Mouse (Mus musculus) thymus, adult 2 months (tissue): Measurements from ENCODE around the gene Efcab10. TPM values are rescaled to one million over a fixed set of nuclear protein-coding genes. Genes with fewer than 3 reads are reported as not detected.
A peak's percentile ranks its signal among the peaks of the same experiment; 100 is the strongest.

Experiments used
- DNase-seq: peaks from one replicate; pipeline ENCODE4 v3.0.0; 2021
- H3K27ac ChIP-seq: fragments of 200-500 bp; 2 replicates; pipeline ENCODE4 v1.5.1; 2012; ENCODE audit warnings: low read length, control low read depth; ENCODE audit not compliant: control insufficient read depth, insufficient read depth
- H3K27me3 ChIP-seq: fragments of 200-500 bp; 2 replicates; pipeline ENCODE4 v1.6.1; 2012; ENCODE audit warnings: mild to moderate bottlenecking, low read length, moderate library complexity, mixed read lengths; ENCODE audit not compliant: control insufficient read depth, insufficient read depth
- H3K36me3 ChIP-seq: fragments of 200-500 bp; 2 replicates; pipeline ENCODE4 v1.6.1; 2012; ENCODE audit warnings: mild to moderate bottlenecking, low read length, moderate library complexity; ENCODE audit not compliant: control insufficient read depth, insufficient read depth
- H3K4me1 ChIP-seq: fragments of 200-500 bp; replicated peaks from 2 replicates; pipeline ENCODE4 v1.6.1; 2012; ENCODE audit warnings: low read length; ENCODE audit not compliant: control insufficient read depth, insufficient read depth
- H3K4me3 ChIP-seq: fragments of 200-500 bp; 2 replicates; pipeline ENCODE4 v1.5.1; 2012; ENCODE audit warnings: mild to moderate bottlenecking, low read length, control low read depth, moderate library complexity; ENCODE audit not compliant: control insufficient read depth, insufficient read depth
- CTCF ChIP-seq: fragments of 200-500 bp; IDR thresholded peaks from 2 replicates; pipeline ENCODE4 v1.5.1; 2012; ENCODE audit warnings: mild to moderate bottlenecking, control low read depth, low read length, moderate library complexity, borderline replicate concordance; ENCODE audit not compliant: control insufficient read depth, poor library complexity, insufficient read depth; ENCODE audit errors: extremely low read depth
- POLR2A ChIP-seq: fragments of 200-500 bp; IDR thresholded peaks from 2 replicates; pipeline ENCODE4 v1.6.1; 2012; ENCODE audit warnings: mild to moderate bottlenecking, low read length, control low read depth, moderate library complexity; ENCODE audit not compliant: control insufficient read depth, poor library complexity, insufficient read depth; ENCODE audit errors: extremely low read depth
- WGBS: fragments of 180-500 bp; shearing (Covaris S2); methylation state at CpG from one replicate; pipeline ENCODE4 v1.1.7; 2018; 5-methylcytosine and 5-hydroxymethylcytosine counted together
- polyA plus RNA-seq: library from polyadenylated mRNA; depleted of rRNA; stranded (reverse); fragments of >200 nt; gene quantifications from 2 replicates; pipeline ENCODE4 v1.2.3, GENCODE M21; 2012; rRNA removed

Gene Efcab10
- polyA plus RNA-seq, 1 experiment: not detected

- 69% methylated on average over 3 of the region's 3 CpGs for WGBS
- Histone ChIP-seq H3K27ac (no peak overlapping the region), H3K36me3 (no peaks in the 10 kb centered on the region), H3K4me1 (no peaks in the 10 kb centered on the region), H3K4me3 (no peak overlapping the region), H3K27me3 (no peaks in the 10 kb centered on the region)
- DNase-seq: no peak
- TF ChIP-seq POLR2A (no peak), CTCF (no peak)
Observed at GRCm38 (mm10) chr12:33427293-33427692, 32.6 kb downstream of the Efcab10 start.

- Histone ChIP-seq H3K27me3 (no peaks in the 10 kb centered on the region), H3K4me1 (no peaks in the 10 kb centered on the region), H3K27ac (no peak overlapping the region), H3K36me3 (no peaks in the 10 kb centered on the region), H3K4me3 (no peak overlapping the region)
- no peak for DNase-seq
- 80% methylated on average over 2 of the region's 2 CpGs for WGBS
- TF ChIP-seq CTCF (no peak), POLR2A (no peak)
Observed at GRCm38 (mm10) chr12:33427726-33428125, 33.1 kb downstream of the Efcab10 start.

GRCm38 (mm10) chr12:33429387-33430160, 34.9 kb downstream of the Efcab10 start, which contains the start of gene Twistnb:
TSS of gene Twistnb (plus strand) at chr12:33429635.
- H3K27me3 ChIP-seq: no peaks in the 10 kb centered on the region
- under 1% methylated on average over 66 of the region's 66 CpGs for WGBS
- TF ChIP-seq CTCF (peak; percentile 47; the same call in 1 of the 2 replicates), POLR2A (peak; percentile 64; the same call in 1 of the 2 replicates)
- peak; percentile 95 for DNase-seq
- H3K36me3 ChIP-seq: no peaks in the 10 kb centered on the region
- H3K4me1 ChIP-seq: no peaks in the 10 kb centered on the region
- H3K4me3 ChIP-seq: peak within 1 kb of the TSS; percentile 99
- H3K27ac ChIP-seq: peak within 1 kb of the TSS; percentile 19; the same call in 1 of the 2 replicates

GRCm38 (mm10) chr12:33433812-33434211, 39.2 kb downstream of the Efcab10 start:
- WGBS: 15% methylated on average over 9 of the region's 9 CpGs
- no peak overlapping the region for H3K4me3 ChIP-seq
- no peaks in the 10 kb centered on the region for H3K27me3 ChIP-seq
- H3K27ac ChIP-seq: no peak overlapping the region; the same call in 1 of the 2 replicates
- no peak for TF ChIP-seq POLR2A
- no peak for TF ChIP-seq CTCF
- H3K36me3 ChIP-seq: peaks cover 10% of the 10 kb centered on the region
- peak; percentile 56 for DNase-seq
- H3K4me1 ChIP-seq: no peaks in the 10 kb centered on the region

GRCm38 (mm10) chr12:33434758-33435157, 40.1 kb downstream of the Efcab10 start:
- H3K4me3 ChIP-seq: no peak overlapping the region
- WGBS: 97% methylated on average over 4 of the region's 4 CpGs
- H3K27me3 ChIP-seq: no peaks in the 10 kb centered on the region
- peak; percentile 19 for DNase-seq
- H3K27ac ChIP-seq: no peak overlapping the region
- no peaks in the 10 kb centered on the region for H3K4me1 ChIP-seq
- no peak for TF ChIP-seq CTCF
- no peak for TF ChIP-seq POLR2A
- peaks cover 15% of the 10 kb centered on the region for H3K36me3 ChIP-seq

Other genes starting within 250 kb of the Efcab10 start
- gene Atxn7l1, start 247.2 kb upstream of the Efcab10 start, polyA plus RNA-seq: 129 and 141 TPM in 2 replicates
- gene Twistnb, start 34.8 kb downstream of the Efcab10 start, polyA plus RNA-seq: 57.5 and 94.4 TPM in 2 replicates